Mouse (Mus musculus): Measurements from ENCODE around the gene Hmgn5. TPM values are rescaled to one million over a fixed set of nuclear protein-coding genes. Genes with fewer than 3 reads are reported as not detected.

Hmgn5 gene
- polyA plus RNA-seq, 1 experiment from 2014 or later, result 7.2 TPM

Other genes starting within 250 kb of the Hmgn5 start
- gene Brwd3, start 179.0 kb downstream of the Hmgn5 start, polyA plus RNA-seq (2014; fragmentation: Nextera tagmentation; extraction: Ambion mirVana), result 3.7 TPM in 2 replicates
- 161 and 184 TPM in 2 replicates for gene Sh3bgrl, start 82.0 kb upstream of the Hmgn5 start, polyA plus RNA-seq (2014; fragmentation: Nextera tagmentation; extraction: Ambion mirVana)
- 0.09 TPM in 1 of 2 replicates, not detected in the other for gene Gm6377, start 183.4 kb upstream of the Hmgn5 start, polyA plus RNA-seq (2014; fragmentation: Nextera tagmentation; extraction: Ambion mirVana)

All from hindbrain, embryonic 14.5 days (tissue).